Mouse (Mus musculus): ENCODE measurements around the gene Soga1. TPM values are rescaled to one million over a fixed set of nuclear protein-coding genes. Genes with fewer than 3 reads are reported as not detected.
A peak's percentile ranks its signal among the peaks of the same experiment; 100 is the strongest.

Gene Soga1
- polyA plus RNA-seq, 2 experiments: 5.5 to 14.2 TPM

DNA sequence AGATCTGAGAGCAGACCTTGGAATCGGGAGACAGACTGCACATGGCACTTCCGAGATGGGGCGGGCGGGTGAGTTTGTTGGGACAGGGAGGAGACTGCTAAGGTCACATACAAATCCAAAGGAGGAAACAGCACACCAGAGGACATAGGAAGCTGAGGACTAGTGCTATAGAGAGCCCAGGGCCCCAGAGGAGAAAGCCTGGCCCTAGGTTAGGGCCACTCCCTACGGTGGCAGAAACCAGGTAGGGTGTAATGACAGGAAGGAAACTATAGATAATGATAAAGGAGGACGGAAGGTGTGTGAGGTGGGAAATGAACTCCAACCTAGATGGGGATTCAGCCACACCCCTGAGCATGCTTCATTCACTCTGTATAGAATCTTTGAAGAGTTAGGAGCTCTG lies 66.7 kb downstream of the Soga1 start:
- H3K9ac ChIP-seq (ENCODE audit: low read depth, low read length, severe bottlenecking): no peak overlapping the region
- H3K4me2 ChIP-seq (replicated peaks; ENCODE audit: low read depth, low read length, severe bottlenecking): no peak overlapping the region
- DNase-seq (ENCODE audit: low spot score) (no peak), ATAC-seq (ENCODE audit: low FRiP score, low read depth) (no peak)
- H3K27me3 ChIP-seq (ENCODE audit: control insufficient read depth, insufficient read depth, low read length): no peaks in the 10 kb centered on the region
- H3K27ac ChIP-seq (replicated peaks; ENCODE audit: low read depth, low read length): no peak overlapping the region
- peaks cover 16% of the 10 kb centered on the region; the same call in 1 of the 2 replicates for H3K4me1 ChIP-seq (ENCODE audit: control insufficient read depth, insufficient read depth, low read length)
- no peak for TF ChIP-seq POLR2A (IDR thresholded peaks at IDR 0.05; ENCODE audit: borderline replicate concordance, extremely low read depth, insufficient read depth, insufficient read length)
- H3K9me3 ChIP-seq (ENCODE audit: control insufficient read depth, low read length): no peaks in the 10 kb centered on the region
- H3K4me3 ChIP-seq (replicated peaks; ENCODE audit: low read length): no peak overlapping the region
- H3K36me3 ChIP-seq (ENCODE audit: control insufficient read depth, insufficient read depth, low read length): peaks cover 41% of the 10 kb centered on the region
- 84% methylated on average over 6 of the region's 6 CpGs for WGBS

DNA sequence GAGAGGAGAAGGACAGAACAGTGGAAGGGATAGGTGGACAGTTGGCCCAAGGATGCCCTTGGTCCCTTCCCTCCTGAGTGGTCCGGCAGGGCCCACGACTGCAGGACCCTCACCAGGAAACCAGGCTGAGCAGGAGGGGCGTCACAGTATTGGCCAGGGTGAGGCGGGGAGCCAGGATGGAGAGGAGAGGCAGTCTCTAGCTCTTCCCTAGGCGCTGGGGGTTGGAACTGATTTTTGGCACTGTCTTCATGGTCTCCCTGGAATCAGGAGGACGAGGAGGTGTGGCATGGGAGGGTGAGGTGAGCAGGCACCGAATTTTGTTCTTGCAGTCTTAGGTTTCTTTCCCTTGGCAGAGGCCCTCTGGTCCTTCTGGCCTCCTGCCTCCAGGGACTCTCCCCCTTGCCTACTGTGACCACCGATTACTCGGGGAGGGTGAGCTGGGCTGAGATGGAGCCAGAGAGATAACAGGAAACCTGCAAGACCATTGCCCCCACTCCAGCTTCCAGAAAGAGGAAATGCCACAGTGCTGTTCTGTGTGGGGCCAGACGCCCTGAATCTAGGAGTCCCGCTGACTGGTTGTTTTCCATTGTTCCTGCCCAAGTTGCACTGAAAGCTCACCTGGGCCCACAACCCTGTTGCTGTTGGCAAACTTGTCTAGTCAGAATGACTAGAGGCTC lies 68.3 kb downstream of the Soga1 start:
- H3K4me2 ChIP-seq (replicated peaks; ENCODE audit: low read depth, low read length, severe bottlenecking): no peak overlapping the region
- peaks cover 22% of the 10 kb centered on the region for H3K4me1 ChIP-seq (ENCODE audit: control insufficient read depth, insufficient read depth, low read length)
- no peak overlapping the region for H3K27ac ChIP-seq (replicated peaks; ENCODE audit: low read depth, low read length)
- H3K9ac ChIP-seq (ENCODE audit: low read depth, low read length, severe bottlenecking): peak overlapping the region; percentile 28; the same call in 1 of the 2 replicates
- ATAC-seq (ENCODE audit: low FRiP score, low read depth) (no peak), DNase-seq (ENCODE audit: low spot score) (no peak)
- 43% methylated on average over 11 of the region's 11 CpGs for WGBS
- H3K4me3 ChIP-seq (replicated peaks; ENCODE audit: low read length): no peak overlapping the region
- H3K36me3 ChIP-seq (ENCODE audit: control insufficient read depth, insufficient read depth, low read length): peaks cover 26% of the 10 kb centered on the region
- TF ChIP-seq POLR2A (IDR thresholded peaks at IDR 0.05; ENCODE audit: borderline replicate concordance, extremely low read depth, insufficient read depth, insufficient read length): no peak
- H3K9me3 ChIP-seq (ENCODE audit: control insufficient read depth, low read length): no peaks in the 10 kb centered on the region
- H3K27me3 ChIP-seq (ENCODE audit: control insufficient read depth, insufficient read depth, low read length): no peaks in the 10 kb centered on the region

DNA sequence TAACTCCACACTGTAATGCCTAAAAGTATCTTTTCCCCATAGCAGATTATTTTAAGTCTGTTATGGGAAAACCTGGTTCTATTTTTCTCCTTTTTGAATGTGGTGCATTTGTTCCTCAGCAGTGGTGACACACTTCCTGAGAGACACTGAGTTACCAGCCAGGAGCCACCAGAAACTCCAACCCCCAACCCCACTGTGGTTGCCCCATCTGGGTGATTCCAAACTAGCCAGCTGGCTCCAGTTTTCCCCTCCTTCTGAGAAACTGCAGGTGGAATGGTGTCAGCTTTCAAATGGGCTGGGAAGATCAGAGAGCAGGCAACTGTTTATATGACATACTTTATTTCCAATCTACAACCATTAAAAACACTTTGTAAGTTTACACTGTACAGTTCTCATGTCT lies 68.9 kb downstream of the Soga1 start:
- Histone ChIP-seq H3K4me1 (ENCODE audit: control insufficient read depth, insufficient read depth, low read length) (peaks cover 23% of the 10 kb centered on the region), H3K9me3 (ENCODE audit: control insufficient read depth, low read length) (no peaks in the 10 kb centered on the region), H3K9ac (ENCODE audit: low read depth, low read length, severe bottlenecking) (no peak overlapping the region), H3K36me3 (ENCODE audit: control insufficient read depth, insufficient read depth, low read length) (peaks cover 23% of the 10 kb centered on the region), H3K4me2 (replicated peaks; ENCODE audit: low read depth, low read length, severe bottlenecking) (no peak overlapping the region), H3K4me3 (replicated peaks; ENCODE audit: low read length) (no peak overlapping the region), H3K27ac (replicated peaks; ENCODE audit: low read depth, low read length) (no peak overlapping the region), H3K27me3 (ENCODE audit: control insufficient read depth, insufficient read depth, low read length) (no peaks in the 10 kb centered on the region)
- no peak for DNase-seq (ENCODE audit: low spot score)
- no peak for TF ChIP-seq POLR2A (IDR thresholded peaks at IDR 0.05; ENCODE audit: borderline replicate concordance, extremely low read depth, insufficient read depth, insufficient read length)
- no peak for ATAC-seq (ENCODE audit: low FRiP score, low read depth)

DNA sequence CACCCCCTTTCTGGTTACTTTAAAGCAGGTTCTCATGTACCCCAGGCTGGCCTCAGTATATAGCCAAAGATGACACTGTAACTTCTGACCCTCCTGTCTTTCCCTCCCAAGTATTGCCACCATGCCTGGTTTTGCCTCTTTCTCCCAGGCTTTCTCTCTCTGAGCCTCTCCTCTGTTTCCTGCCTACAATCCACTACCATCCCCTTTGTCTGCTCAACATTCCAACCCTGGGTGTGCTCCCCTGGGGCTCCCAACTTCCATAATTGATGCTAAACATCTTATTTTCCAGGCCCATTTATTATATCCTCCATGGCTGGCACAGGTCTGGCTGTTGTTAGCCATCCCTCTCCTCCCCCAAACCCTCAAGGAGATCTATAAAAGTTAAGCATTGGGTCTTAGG lies 70.5 kb downstream of the Soga1 start:
- Histone ChIP-seq H3K4me1 (ENCODE audit: control insufficient read depth, insufficient read depth, low read length) (peaks cover 23% of the 10 kb centered on the region), H3K4me2 (replicated peaks; ENCODE audit: low read depth, low read length, severe bottlenecking) (no peak overlapping the region), H3K27ac (replicated peaks; ENCODE audit: low read depth, low read length) (no peak overlapping the region), H3K27me3 (ENCODE audit: control insufficient read depth, insufficient read depth, low read length) (no peaks in the 10 kb centered on the region), H3K9ac (ENCODE audit: low read depth, low read length, severe bottlenecking) (no peak overlapping the region), H3K9me3 (ENCODE audit: control insufficient read depth, low read length) (no peaks in the 10 kb centered on the region), H3K4me3 (replicated peaks; ENCODE audit: low read length) (no peak overlapping the region), H3K36me3 (ENCODE audit: control insufficient read depth, insufficient read depth, low read length) (peaks cover 20% of the 10 kb centered on the region)
- ATAC-seq (ENCODE audit: low FRiP score, low read depth): no peak
- no peak for TF ChIP-seq POLR2A (IDR thresholded peaks at IDR 0.05; ENCODE audit: borderline replicate concordance, extremely low read depth, insufficient read depth, insufficient read length)
- no peak for DNase-seq (ENCODE audit: low spot score)

DNA sequence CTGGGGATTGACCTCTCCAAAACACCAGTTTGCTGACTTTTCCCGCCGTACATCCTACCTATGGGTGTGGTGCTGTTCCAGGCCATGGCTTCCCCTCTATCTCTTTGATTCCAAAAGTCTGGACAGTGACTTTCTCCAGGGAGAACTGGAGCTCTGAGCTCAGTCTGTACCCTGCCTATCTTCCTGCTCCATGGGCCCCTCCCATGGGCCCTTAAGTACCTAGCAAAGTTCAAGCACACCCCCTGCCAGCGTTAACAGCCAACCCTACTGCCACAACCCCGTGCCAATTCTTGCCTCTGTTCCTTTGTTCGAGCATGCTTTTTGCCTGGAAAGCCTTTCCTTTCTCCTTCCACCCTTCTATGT lies 71.8 kb downstream of the Soga1 start:
- WGBS: 30% methylated on average over 5 of the region's 5 CpGs
- Histone ChIP-seq H3K4me1 (ENCODE audit: control insufficient read depth, insufficient read depth, low read length) (peaks cover 23% of the 10 kb centered on the region), H3K9ac (ENCODE audit: low read depth, low read length, severe bottlenecking) (peak overlapping the region; percentile 73), H3K27ac (replicated peaks; ENCODE audit: low read depth, low read length) (peak overlapping the region; percentile 75), H3K9me3 (ENCODE audit: control insufficient read depth, low read length) (no peaks in the 10 kb centered on the region), H3K4me2 (replicated peaks; ENCODE audit: low read depth, low read length, severe bottlenecking) (peak overlapping the region; percentile 77), H3K27me3 (ENCODE audit: control insufficient read depth, insufficient read depth, low read length) (no peaks in the 10 kb centered on the region), H3K36me3 (ENCODE audit: control insufficient read depth, insufficient read depth, low read length) (peaks cover 14% of the 10 kb centered on the region), H3K4me3 (replicated peaks; ENCODE audit: low read length) (peak overlapping the region; percentile 76)
- DNase-seq (ENCODE audit: low spot score): no peak
- ATAC-seq (ENCODE audit: low FRiP score, low read depth): no peak
- TF ChIP-seq POLR2A (IDR thresholded peaks at IDR 0.05; ENCODE audit: borderline replicate concordance, extremely low read depth, insufficient read depth, insufficient read length): no peak
